Mouse (Mus musculus) urinary bladder, postnatal 4 days (tissue): Measurements from ENCODE around the gene Bloc1s4.

Experiments
- DNase-seq, 2 experiments: peaks; one replicate each; pipeline ENCODE4 v3.0.0; 2021 to 2022; ENCODE audit warnings: low spot score in 2 of 2

Gene Bloc1s4

DNA sequence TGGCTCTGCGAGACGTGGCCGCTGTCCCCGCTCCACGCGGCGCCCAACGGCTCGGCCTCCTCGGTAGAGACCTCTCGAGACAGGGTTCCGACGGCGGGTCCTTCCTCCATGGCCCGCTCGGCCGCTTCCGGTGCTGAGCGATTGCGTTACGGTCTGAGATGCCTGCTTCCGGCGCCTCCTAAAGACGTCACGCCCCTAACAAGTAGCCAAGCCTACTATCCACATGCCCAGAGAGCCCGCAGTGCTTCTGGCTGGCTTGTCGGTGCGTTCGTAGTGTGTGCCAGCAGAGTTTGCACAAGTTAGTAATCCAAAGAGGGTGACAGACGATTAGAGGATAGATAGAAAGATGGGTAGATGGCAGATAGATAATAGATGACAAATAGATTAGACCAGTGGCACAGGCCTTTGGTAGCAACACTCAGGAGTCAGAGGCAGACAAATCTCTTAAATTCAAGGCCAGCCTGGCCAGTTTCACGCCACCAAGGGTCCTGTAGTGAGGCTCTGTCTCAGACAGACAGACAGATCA is at the start of gene Bloc1s4:
TSS of gene Bloc1s4 (minus strand) at position 115 of the 526 bp plus-strand sequence.
- DNase-seq: peak; percentile 80 to 90

- no peak for DNase-seq
These were observed 48.8 kb upstream of the Bloc1s4 start for GRCm38 (mm10) chr5:36797291-36797690.

DNA sequence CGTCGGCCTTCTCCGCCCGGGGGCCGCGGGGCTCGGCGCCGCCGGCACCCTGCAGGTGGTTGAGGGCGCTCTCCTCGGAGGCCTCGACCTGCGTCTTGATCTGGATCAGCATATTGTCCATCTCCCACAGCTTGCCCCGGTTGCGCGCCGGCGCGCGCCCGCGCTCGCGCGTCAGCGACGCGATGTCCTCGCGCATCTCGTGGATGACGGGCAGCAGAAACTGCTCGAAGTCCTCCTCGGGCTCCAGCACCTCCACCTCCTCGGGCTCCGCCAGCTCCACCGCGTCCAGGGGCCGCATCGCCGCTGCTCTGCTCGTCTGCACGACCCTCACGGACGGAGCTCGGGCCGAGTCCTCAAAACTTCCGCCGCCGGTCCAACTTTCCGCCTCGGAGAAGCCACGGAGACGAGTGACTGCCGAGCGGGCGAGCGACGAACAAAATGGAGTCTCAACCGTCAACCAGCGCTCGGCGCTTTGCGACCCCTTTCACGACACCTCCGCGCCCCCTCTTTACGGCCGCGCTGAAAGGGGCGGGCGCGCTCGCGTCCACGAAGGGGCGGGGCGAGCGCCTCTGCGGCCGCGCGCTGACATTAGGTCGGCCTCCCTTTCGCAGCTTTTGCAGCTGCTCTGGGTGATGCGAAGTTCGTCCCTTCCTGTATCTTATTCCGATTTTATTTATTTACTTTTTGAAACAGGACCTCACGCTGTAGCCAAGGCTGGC is 48.0 kb upstream of the Bloc1s4 start, which contains the start of gene Mrfap1:
TSS of gene Mrfap1 (minus strand) at position 477 of the 719 bp plus-strand sequence.
- DNase-seq: peak; percentile 92 to 94

DNA sequence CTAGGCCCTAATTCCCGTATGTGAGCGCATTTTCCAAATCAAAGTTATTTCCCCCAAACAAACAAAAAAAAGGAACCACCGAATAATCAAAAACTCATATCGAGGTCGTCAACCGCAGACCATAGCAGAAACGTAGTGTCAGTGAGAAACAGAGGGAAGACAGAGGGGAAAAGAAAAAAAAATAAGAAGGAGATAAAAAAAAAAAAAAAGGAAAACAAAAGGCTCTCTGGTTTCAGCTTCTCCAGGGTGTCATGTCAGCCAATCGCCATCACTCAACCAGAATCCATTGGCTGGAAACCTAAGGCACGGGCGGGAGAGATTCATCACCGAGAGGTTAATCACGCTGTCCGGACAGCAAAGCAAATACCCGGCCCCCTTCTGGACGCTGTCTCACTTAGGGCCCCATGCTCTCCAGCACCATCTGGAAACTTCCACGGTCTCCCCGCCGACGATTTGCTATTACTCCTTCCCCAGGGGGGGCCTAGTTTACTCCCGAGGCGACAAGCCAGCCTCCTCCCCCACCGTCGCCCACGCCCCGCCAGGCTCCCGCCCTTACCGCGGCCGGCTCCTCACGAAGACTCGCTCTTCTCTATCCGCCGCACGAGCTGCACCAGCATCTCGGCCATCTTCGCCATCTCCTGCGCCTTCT is 47.3 kb upstream of the Bloc1s4 start:
- DNase-seq: peak; percentile 65 to 73

- DNase-seq: no peak
These were observed 43.4 kb upstream of the Bloc1s4 start for GRCm38 (mm10) chr5:36791861-36792260.

GRCm38 (mm10) chr5:36786052-36786451 is 37.6 kb upstream of the Bloc1s4 start:
- no peak for DNase-seq

- DNase-seq: no peak
These were observed 31.1 kb upstream of the Bloc1s4 start for GRCm38 (mm10) chr5:36779512-36779911.

- no peak for DNase-seq
These were observed 30.5 kb upstream of the Bloc1s4 start for GRCm38 (mm10) chr5:36778901-36779300.

DNA sequence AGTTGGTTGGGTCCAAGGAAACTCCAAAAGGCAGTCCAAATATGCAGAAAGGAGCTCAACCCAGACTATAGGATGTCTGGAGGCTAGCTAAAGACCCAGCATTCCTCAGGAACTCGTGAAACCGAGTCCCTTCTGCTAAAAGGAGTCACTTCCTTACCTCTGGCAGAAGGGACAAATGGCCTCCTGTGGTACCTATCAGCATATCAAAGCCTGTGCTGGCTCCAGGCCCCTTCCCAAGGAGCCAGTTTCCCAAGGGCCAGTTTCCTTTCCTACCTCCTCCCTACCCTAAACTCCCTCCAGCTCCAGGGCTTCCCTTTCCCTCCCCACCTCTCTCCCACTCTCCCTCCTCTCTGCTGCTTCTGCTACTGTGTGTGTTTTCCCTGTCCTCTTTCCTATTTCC is 28.7 kb upstream of the Bloc1s4 start:
- DNase-seq: no peak

- no peak for DNase-seq
These were observed 27.6 kb upstream of the Bloc1s4 start for GRCm38 (mm10) chr5:36776021-36776575.

DNA sequence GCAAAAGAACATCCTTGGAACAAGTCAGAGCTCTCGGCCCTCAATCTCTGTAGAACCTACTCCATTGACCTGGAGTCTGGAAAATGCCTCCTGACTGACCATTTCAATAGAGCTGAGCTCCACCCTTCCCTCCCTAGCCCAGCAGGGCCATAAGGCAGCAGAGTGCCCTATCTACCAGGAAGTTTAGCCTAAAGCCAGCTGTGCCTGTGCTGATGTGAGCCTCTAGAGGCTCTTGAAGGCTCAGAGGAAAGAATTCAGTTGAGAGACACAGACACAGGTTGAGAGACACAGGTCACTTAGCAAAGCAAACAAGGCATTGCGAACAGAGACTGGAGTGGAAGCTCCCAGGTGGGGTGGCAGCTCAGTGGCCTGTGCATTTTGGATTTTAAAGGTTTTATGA is 26.9 kb upstream of the Bloc1s4 start:
- no peak for DNase-seq

- DNase-seq: no peak
These were observed 24.1 kb upstream of the Bloc1s4 start for GRCm38 (mm10) chr5:36772586-36772985.

DNA sequence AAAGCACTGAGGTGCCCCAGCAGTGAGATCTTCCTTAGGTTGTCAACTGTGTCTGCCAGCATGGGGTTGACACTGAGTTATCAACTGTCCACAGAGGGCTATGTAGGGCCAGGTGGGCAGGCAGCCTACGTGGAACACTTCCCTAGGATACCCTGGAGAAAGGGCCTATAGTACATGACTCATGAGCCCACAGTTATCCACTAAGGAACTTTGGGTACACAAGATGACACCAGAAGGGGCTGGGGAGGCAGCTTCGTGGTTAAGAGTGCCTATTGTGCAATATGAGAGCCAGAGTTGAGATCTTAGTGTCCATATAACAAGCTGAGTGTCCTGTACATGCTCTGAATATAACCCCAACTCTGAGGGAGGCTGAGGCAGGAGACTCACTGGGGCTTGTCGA is 21.2 kb upstream of the Bloc1s4 start:
- DNase-seq: no peak

DNA sequence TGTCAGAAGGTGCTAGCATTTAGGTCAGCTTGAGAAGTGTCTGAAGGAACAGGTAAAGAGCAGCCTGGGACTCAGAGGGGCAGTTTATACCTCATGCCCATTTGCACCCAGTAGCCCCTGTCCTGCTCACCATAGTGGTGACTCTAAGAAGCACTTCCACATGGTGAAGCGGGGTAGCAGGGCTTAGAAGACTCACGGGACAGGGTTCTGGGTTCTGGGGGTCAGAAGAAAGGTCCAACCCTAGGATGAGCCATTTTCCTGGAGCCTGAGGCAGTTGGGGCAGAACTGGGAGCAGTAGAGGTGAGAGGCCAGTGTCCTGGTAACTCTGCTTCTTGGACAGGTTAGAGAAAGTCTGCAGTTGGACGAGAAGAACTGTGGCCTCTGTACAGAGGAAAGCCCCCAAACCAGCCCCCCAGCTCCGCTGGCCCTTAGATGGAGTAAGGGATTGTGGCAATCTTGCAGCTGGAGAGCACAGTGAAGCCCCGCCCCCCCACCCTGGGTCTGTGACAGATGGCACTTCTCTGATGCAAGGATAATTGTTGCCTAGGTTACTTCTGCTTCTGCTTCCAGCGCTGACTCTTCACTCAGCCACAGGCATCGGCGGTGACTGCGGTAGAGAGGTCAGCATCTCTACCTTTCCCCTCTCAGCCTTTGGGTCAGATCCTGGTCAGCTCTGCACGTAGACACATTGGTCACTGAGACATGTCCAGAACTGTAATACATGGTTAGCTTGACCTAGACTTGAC is 18.7 kb upstream of the Bloc1s4 start:
- no peak for DNase-seq

DNA sequence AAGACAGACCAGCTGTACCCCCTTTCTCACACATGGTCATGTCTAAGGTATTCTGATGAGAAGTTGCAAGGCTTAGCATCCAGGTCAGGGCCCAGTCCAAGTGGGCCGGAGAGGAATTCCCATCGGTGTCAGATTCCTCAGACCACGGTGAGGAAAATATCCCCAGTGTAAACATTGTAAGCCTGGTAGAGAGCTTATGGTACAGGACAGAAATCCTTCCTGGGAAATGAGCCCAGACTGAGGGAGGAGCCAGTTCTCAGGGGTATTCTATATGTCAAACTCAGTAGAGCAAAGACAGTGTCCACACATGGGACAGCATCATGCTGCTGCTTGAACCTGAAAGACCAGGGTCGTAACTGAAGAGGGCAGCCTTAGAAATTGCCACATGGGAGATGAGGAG is 11.4 kb upstream of the Bloc1s4 start:
- no peak for DNase-seq

- no peak for DNase-seq
These were observed 8.6 kb upstream of the Bloc1s4 start for GRCm38 (mm10) chr5:36757033-36757432.

DNA sequence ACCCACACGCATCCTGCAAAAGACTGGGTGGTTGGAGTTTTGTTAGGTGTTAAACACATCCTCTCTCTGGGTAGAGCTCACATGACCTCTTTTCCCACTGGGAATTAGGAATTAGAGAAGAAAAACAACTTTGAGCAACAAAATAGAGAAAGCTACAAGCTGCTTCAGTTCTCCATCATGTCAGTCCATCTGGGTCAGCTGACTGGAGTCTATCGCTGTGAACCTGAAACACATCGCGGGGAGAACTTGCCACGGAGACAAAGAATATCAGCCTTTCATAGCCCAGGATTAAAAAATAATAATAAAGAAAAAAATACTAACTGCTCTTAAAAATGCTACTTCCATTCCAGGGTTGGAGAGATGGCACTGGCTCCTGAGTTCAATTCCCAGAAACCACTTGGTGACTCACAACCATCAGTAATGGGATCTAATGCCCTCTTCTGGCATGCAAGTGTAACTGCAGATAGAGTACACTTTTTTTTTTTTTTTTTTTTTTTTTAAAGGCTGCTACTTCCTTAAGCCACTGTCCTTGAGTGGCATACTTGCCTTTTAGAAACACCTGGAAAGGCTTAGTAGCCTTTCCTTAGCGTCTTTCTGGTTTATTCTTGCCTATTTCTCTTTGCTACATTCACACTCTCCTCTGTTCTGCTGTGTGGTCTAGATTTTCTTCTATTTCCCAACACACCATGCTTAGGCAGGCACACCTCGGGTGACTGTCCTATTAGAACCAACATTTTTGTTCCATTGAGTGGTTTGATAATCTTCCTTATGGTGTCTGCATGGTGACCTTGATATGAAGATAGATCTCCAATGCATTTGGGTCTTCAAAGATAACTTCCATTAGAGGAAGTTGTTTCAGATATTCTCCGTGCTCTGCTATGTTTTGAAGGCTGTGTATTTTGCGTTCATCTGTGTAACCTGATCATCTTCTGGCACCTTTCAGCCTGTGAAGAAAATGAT is 1.9 kb upstream of the Bloc1s4 start:
- no peak for DNase-seq

- no peak for DNase-seq
These were observed 485 bp downstream of the Bloc1s4 start for GRCm38 (mm10) chr5:36747794-36748535.

DNA sequence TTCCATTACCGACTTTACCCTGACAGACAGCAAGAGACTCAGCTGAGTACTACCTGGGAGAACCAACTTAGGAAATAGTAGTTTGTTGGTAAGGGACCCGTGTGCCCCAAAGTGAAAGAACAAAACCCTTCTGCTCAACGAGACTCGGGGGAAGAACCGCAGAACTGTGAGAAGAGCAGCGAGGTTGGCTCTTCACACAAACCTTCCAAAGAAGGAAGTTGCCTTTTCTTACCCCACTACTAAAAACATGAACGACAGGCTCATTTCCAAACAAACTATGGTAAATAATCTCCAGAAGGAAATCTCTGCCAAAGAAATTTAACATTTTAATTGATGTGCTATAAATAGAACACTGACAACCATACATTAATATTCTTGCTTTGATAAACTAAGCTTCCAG is 1.4 kb downstream of the Bloc1s4 start:
- no peak for DNase-seq
